Mouse (Mus musculus) gastrocnemius, postnatal 10 days (tissue): Measurements from ENCODE around the gene Med13l. TPM values are rescaled to one million over a fixed set of nuclear protein-coding genes. Genes with fewer than 3 reads are reported as not detected.

Experiments
- DNase-seq: peaks from one replicate; pipeline ENCODE4 v3.0.0; 2021; ENCODE audit warnings: mixed read lengths
- total RNA-seq, 2 experiments: library from RNA; stranded (reverse); gene quantifications; 2 replicates each; pipeline ENCODE4 v1.2.3; 2021

Med13l gene
- total RNA-seq, 2 experiments from 2014 or later = 27.0 to 27.1 TPM

- no peak for DNase-seq
These were observed 174.0 kb downstream of the Med13l start for GRCm38 (mm10) chr5:118734455-118734854.

DNA sequence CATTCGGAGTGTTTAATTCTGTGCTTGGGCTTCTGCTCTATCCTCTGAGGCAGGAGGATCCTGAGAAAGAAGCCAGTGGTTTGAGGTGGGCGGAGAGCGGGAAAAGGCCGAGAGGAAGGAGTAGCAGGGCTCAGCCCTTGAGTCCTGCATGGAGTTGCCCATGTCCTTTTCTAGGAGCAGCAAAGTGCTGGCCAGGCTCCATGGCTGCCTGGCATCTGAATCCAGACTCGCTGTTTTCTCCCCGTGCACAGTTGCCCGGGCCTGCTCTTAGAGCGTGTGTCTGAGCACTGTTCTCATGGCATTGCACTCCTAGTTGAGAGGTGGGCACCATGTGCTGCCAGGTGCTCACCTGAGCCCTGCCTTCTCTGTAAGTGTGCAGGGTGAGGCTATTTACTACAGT lies 175.3 kb downstream of the Med13l start:
- no peak for DNase-seq

- peak; percentile 75 for DNase-seq
These were observed 177.1 kb downstream of the Med13l start for GRCm38 (mm10) chr5:118737548-118737947.

GRCm38 (mm10) chr5:118743067-118743466 lies 182.6 kb downstream of the Med13l start:
- DNase-seq = no peak

GRCm38 (mm10) chr5:118747026-118747425 lies 186.5 kb downstream of the Med13l start:
- DNase-seq = no peak

- DNase-seq = no peak
These were observed 191.1 kb downstream of the Med13l start for GRCm38 (mm10) chr5:118751446-118752179.

- no peak for DNase-seq
These were observed 192.4 kb downstream of the Med13l start for GRCm38 (mm10) chr5:118752868-118753267.

GRCm38 (mm10) chr5:118753471-118754044 lies 193.1 kb downstream of the Med13l start:
- no peak for DNase-seq

- DNase-seq = no peak
These were observed 193.8 kb downstream of the Med13l start for GRCm38 (mm10) chr5:118754191-118754759.

GRCm38 (mm10) chr5:118756078-118756477 lies 195.6 kb downstream of the Med13l start:
- DNase-seq = no peak

- DNase-seq = no peak
These were observed 197.2 kb downstream of the Med13l start for GRCm38 (mm10) chr5:118757396-118758301.

- DNase-seq = no peak
These were observed 200.5 kb downstream of the Med13l start for GRCm38 (mm10) chr5:118760986-118761385.

DNA sequence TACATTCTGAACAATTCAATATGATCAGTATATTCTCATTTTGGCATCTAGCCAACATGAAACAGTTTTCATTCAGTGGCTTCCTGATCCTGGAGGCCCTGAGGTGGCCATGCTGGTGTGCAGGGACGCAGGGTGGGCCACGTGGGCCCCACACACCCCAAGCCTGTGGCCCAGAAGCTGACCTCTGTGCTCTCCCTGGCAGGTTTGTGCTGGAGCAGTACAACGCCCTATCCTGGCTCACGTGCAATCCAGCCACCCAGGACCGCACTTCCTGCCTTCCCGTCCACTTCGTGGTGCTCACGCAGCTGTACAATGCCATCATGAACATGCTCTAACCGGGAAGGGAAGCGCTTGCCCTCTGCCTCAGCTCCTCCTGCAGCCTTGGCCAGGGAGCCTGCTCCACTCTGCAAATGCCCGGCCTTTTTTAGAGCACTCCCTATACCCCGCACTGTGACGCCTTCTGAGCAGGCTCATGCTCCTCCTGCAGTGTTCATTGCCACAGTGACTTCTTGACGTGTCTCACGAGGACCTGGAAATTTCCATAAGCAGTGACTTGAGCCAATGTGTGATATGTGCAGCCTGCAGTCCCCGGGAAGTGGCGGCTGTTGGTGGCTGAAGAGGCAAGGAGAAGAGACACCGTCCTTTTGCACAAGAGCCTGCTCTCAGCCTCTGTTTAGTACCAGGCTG lies 202.2 kb downstream of the Med13l start:
- no peak for DNase-seq

GRCm38 (mm10) chr5:118763353-118763752 lies 202.9 kb downstream of the Med13l start:
- no peak for DNase-seq

- DNase-seq = no peak
These were observed 208.7 kb downstream of the Med13l start for GRCm38 (mm10) chr5:118769143-118769542.

DNA sequence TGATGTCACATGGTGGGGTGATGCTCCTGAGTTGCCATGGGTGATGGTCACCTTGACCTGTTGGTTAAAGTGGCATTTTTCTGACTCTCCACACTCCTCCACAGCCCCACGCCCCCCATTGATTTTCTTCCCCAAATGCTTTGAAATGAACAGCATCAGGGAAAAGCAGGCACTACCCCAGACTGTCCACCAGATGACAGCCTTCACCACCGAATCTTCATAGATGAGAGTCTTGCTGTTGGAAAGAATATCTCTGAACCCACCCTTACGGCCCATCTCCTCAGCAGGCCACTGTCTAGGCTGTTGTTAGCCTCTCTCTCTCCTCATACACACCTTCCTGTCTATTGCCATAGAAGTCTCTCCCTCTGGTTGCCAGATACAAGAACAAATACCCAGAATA lies 213.4 kb downstream of the Med13l start:
- peak; percentile 29 for DNase-seq

GRCm38 (mm10) chr5:118776396-118776795 lies 215.9 kb downstream of the Med13l start:
- no peak for DNase-seq

DNA sequence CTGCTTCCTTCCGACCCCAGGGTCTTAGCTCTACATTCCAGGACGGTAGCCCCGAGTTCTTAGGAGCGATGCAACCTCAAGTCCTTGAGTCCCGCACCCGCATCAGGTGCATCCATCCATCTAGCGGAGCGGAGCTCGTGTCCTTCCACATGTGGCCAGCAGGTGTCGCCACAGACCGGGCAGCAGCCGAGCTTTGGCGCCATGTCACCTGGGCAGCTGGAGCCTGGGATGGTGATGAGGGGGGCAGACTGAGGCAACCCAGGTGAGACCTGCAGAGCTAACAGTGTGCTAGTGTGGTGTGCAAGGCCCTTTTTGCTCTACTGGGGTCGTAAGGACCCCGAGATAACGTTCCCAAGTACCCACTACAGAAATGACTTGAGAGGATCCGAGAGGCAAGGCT lies 221.1 kb downstream of the Med13l start:
- peak; percentile 87 for DNase-seq

DNA sequence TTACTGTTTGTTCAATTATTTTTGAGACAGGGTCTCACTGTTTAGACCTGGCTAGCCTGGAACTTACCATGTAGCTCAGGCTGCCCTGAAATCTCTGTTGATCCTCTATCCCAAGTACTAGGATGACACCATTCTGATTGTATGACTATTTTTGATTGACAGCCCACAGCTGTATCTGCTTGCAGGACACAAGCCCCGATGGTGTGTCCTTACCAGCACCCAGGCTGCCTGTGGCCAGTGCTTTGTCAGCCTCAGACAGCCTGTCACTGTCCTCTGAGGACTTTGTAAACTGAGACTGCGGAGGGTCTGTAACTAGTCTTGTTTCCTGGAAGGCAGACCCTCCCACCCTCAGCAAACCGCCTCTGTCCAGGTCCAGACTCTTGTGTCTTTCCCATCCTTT lies 221.7 kb downstream of the Med13l start:
- no peak for DNase-seq

DNA sequence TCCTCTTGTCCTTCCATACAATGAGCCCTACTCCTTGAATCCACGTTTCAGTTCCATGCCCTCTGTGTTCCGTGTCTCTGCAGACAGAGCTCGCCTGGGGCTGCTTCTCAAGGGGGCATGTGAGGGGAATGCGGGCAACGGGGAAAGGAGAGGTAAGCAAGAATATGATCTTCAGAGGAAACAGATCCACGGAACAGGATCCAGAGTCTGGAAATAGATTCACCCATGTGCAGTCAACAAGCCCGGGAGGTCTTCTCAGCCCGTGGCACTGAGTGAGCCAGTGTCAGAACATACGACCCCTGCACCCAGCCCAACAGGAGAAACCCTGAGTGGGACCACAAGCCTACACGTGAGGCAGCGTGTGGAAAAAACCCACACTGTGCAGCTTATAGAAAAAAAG lies 228.7 kb downstream of the Med13l start:
- no peak for DNase-seq

DNA sequence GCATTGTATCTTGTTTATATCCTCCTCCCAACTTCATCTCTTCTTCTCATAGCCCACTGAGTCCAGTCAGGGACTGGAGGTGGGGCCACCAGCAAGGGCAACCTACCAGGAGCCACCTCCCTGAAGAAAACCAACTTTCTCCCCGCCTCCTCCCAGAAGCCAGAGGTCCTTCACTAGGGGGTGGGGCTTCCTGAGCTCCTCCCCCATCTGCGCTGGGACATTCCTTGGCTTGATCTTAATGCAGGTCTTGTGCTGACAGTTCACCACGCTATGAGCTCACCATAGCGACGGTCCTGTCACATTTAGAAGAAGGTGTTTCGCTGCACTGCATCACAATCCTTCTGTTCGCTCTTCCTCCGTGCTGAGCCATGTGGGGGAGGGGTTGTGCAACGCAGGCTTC lies 229.3 kb downstream of the Med13l start:
- no peak for DNase-seq

DNA sequence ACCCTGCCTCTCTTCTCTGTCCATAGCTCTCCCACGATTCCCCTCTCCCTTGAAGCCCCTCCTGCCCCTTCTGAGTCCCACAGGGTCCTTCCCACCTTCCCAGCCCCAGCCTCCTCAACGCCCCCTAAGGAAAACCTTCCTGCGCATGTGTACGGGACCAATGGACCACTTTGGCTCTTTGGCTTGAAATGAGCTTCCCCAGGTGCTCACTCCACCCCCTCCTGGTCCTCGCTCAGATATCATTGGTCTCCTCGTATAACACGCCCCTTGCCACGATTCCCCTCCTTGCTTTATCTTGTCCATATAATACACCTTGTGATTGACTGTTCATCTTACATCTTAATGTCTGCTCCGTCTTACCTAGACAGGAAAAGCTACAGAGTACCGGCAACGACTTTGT lies 237.3 kb downstream of the Med13l start:
- no peak for DNase-seq
